Mouse (Mus musculus) layer of hippocampus, postnatal 36 days (tissue): ENCODE measurements around the gene Ptgfr. TPM values are rescaled to one million over a fixed set of nuclear protein-coding genes. Genes with fewer than 3 reads are reported as not detected.
A peak's percentile ranks its signal among the peaks of the same experiment; 100 is the strongest.

Experiments
- DNase-seq, 2 experiments: peaks; one replicate each; pipeline ENCODE4 v3.0.0; 2022
- total RNA-seq, 2 experiments: library from RNA; stranded (reverse); gene quantifications; 2 replicates each; pipeline ENCODE4 v1.2.3; 2021

Gene Ptgfr
- 1 to 10 TPM in 1 of 2 experiments, under 1 TPM in 1; 0.76 to 1.3 TPM for total RNA-seq

GRCm38 (mm10) chr3:151836871-151837680, at the start of gene Ptgfr:
Gene Ptgfr (minus strand): TSS chr3:151837630.
- peak; percentile 23 to 38 for DNase-seq

- no peak for DNase-seq
Measured at GRCm38 (mm10) chr3:151883881-151884280, 46.5 kb upstream of the Ptgfr start.

GRCm38 (mm10) chr3:151879981-151880380, 42.6 kb upstream of the Ptgfr start:
- DNase-seq, result no peak

- no peak for DNase-seq
Measured at GRCm38 (mm10) chr3:151868970-151869369, 31.5 kb upstream of the Ptgfr start.

GRCm38 (mm10) chr3:151851344-151851743, 13.9 kb upstream of the Ptgfr start:
- no peak for DNase-seq

GRCm38 (mm10) chr3:151850621-151851020, 13.2 kb upstream of the Ptgfr start:
- no peak for DNase-seq

GRCm38 (mm10) chr3:151846292-151846691, 8.9 kb upstream of the Ptgfr start:
- DNase-seq, result no peak

- no peak for DNase-seq
Measured at GRCm38 (mm10) chr3:151844361-151845154, 7.1 kb upstream of the Ptgfr start.

- DNase-seq, result no peak
Measured at GRCm38 (mm10) chr3:151840688-151841087, 3.3 kb upstream of the Ptgfr start.

GRCm38 (mm10) chr3:151838372-151838771, 942 bp upstream of the Ptgfr start:
- DNase-seq, result no peak

GRCm38 (mm10) chr3:151837749-151838148, 319 bp upstream of the Ptgfr start:
- no peak for DNase-seq

GRCm38 (mm10) chr3:151836451-151836850, 979 bp downstream of the Ptgfr start:
- no peak for DNase-seq

GRCm38 (mm10) chr3:151835831-151836230, 1.6 kb downstream of the Ptgfr start:
- no peak for DNase-seq

- DNase-seq, result no peak
Measured at GRCm38 (mm10) chr3:151827950-151828610, 9.3 kb downstream of the Ptgfr start.

- no peak for DNase-seq
Measured at GRCm38 (mm10) chr3:151819811-151820210, 17.6 kb downstream of the Ptgfr start.

- peak in 1 of 2 experiments; percentile 2 for DNase-seq
Measured at GRCm38 (mm10) chr3:151818265-151818664, 19.2 kb downstream of the Ptgfr start.

GRCm38 (mm10) chr3:151808613-151809012, 28.8 kb downstream of the Ptgfr start:
- no peak for DNase-seq

- no peak for DNase-seq
Measured at GRCm38 (mm10) chr3:151788622-151789021, 48.8 kb downstream of the Ptgfr start.

- DNase-seq, result peak; percentile 14 to 27
Measured at GRCm38 (mm10) chr3:151775089-151775488, 62.3 kb downstream of the Ptgfr start.

GRCm38 (mm10) chr3:151771074-151771473, 66.4 kb downstream of the Ptgfr start:
- peak; percentile 18 to 43 for DNase-seq

GRCm38 (mm10) chr3:151749737-151750136, 87.7 kb downstream of the Ptgfr start, which contains the start of gene Ifi44:
Gene Ifi44 (minus strand): TSS chr3:151749960.
- DNase-seq, result no peak

GRCm38 (mm10) chr3:151748514-151748913, 88.9 kb downstream of the Ptgfr start:
- no peak for DNase-seq
